Mouse (Mus musculus) neural tube, embryonic 11.5 days (tissue): Measurements from ENCODE around the gene Plekha5. TPM values are rescaled to one million over a fixed set of nuclear protein-coding genes. Genes with fewer than 3 reads are reported as not detected.
"Not testable (repeated sequence)": the region's sequence is repeated elsewhere in the genome, so short reads cannot be mapped to it uniquely, and the experiment has no call there.

Experiments used
- ATAC-seq: fragments of 200-750 bp; cut with Nextera tagmentation; 2 replicates; pipeline ENCODE4 v1.8.0; 2017; ENCODE audit warnings: moderate number of reproducible peaks, mild to moderate bottlenecking, moderate TSS enrichment, moderate library complexity; ENCODE audit not compliant: insufficient read depth, low FRiP score, low TSS enrichment
- DNase-seq: peaks from one replicate; pipeline ENCODE4 v3.0.0-alpha.2; 2015; ENCODE audit warnings: low spot score
- H3K27ac ChIP-seq: fragments of 300-500 bp; sonication (generic); 2 replicates; pipeline ENCODE4 v1.5.1; 2014; ENCODE audit warnings: low read depth, mild to moderate bottlenecking, low read length
- H3K27me3 ChIP-seq: fragments of 300-500 bp; sonication (generic); 2 replicates; pipeline ENCODE4 v1.6.1; 2014; ENCODE audit warnings: mild to moderate bottlenecking, low read length, mixed read lengths; ENCODE audit not compliant: control insufficient read depth, insufficient read depth
- H3K36me3 ChIP-seq: fragments of 300-500 bp; sonication (generic); 2 replicates; pipeline ENCODE4 v1.6.1; 2014; ENCODE audit warnings: mild to moderate bottlenecking, low read length, moderate library complexity, mixed read lengths; ENCODE audit not compliant: control insufficient read depth, insufficient read depth
- H3K4me1 ChIP-seq: fragments of 300-500 bp; sonication (generic); 2 replicates; pipeline ENCODE4 v1.6.1; 2014; ENCODE audit warnings: low read length, mixed read lengths; ENCODE audit not compliant: control insufficient read depth, insufficient read depth
- H3K4me2 ChIP-seq: fragments of 300-500 bp; sonication (generic); 2 replicates; pipeline ENCODE4 v1.6.1; 2014; ENCODE audit warnings: low read depth, mild to moderate bottlenecking, moderate library complexity
- H3K4me3 ChIP-seq: fragments of 300-500 bp; sonication (generic); 2 replicates; pipeline ENCODE4 v1.5.1; 2014; ENCODE audit warnings: low read depth, low read length
- H3K9ac ChIP-seq: fragments of 300-500 bp; sonication (generic); 2 replicates; pipeline ENCODE4 v1.6.1; 2014; ENCODE audit warnings: mild to moderate bottlenecking, low read length
- H3K9me3 ChIP-seq: fragments of 300-500 bp; sonication (generic); 2 replicates; pipeline ENCODE4 v1.6.1; 2016; ENCODE audit warnings: low read length; ENCODE audit not compliant: control insufficient read depth
- WGBS: fragments of 180-500 bp; shearing (Covaris S2); extraction: QIAGEN DNeasy Blood & Tissue Kit; methylation state at CpG from one replicate; pipeline ENCODE4 v1.1.7; 2014; 5-methylcytosine and 5-hydroxymethylcytosine counted together
- polyA plus RNA-seq: library from polyadenylated mRNA; unstranded; fragments of >200 nt; fragmentation: Nextera tagmentation; extraction: Ambion mirVana; gene quantifications from 2 replicates; pipeline ENCODE4 v1.2.1, GENCODE M21; 2014

Gene Plekha5
- polyA plus RNA-seq, 1 experiment from 2014 or later: 49.0 TPM

GRCm38 (mm10) chr6:140605173-140605572 lies 181.3 kb downstream of the Plekha5 start:
- 86% methylated on average over 5 of the region's 5 CpGs for WGBS
- H3K27ac ChIP-seq, H3K9ac ChIP-seq, H3K36me3 ChIP-seq, H3K4me2 ChIP-seq, DNase-seq, H3K4me1 ChIP-seq, ATAC-seq, H3K9me3 ChIP-seq, H3K27me3 ChIP-seq, H3K4me3 ChIP-seq: not testable (repeated sequence)

- H3K27me3 ChIP-seq: no peaks in the 10 kb centered on the region
- ATAC-seq: no peak
- H3K36me3 ChIP-seq: no peaks in the 10 kb centered on the region
- no peak overlapping the region for H3K4me3 ChIP-seq
- H3K4me1 ChIP-seq: peaks cover 7% of the 10 kb centered on the region; the same call in 1 of the 2 replicates
- no peaks in the 10 kb centered on the region for H3K9me3 ChIP-seq
- no peak overlapping the region for H3K9ac ChIP-seq
- DNase-seq: no peak
- WGBS: 71% methylated on average over 3 of the region's 3 CpGs
- no peak overlapping the region for H3K4me2 ChIP-seq
- no peak overlapping the region for H3K27ac ChIP-seq
Measured at GRCm38 (mm10) chr6:140605732-140606131, 181.9 kb downstream of the Plekha5 start.

GRCm38 (mm10) chr6:140606534-140606933 lies 182.7 kb downstream of the Plekha5 start:
- Histone ChIP-seq H3K4me2 (no peak overlapping the region), H3K9ac (no peak overlapping the region), H3K4me3 (no peak overlapping the region), H3K27me3 (no peaks in the 10 kb centered on the region), H3K9me3 (no peaks in the 10 kb centered on the region), H3K36me3 (no peaks in the 10 kb centered on the region), H3K4me1 (peaks cover 7% of the 10 kb centered on the region; the same call in 1 of the 2 replicates), H3K27ac (no peak overlapping the region)
- DNase-seq (no peak), ATAC-seq (no peak)
- WGBS: 53% methylated on average over 10 of the region's 10 CpGs

- ATAC-seq: no peak
- 94% methylated on average over 6 of the region's 6 CpGs for WGBS
- no peak for DNase-seq
- H3K36me3 ChIP-seq: no peaks in the 10 kb centered on the region
- no peak overlapping the region for H3K4me2 ChIP-seq
- H3K4me3 ChIP-seq: no peak overlapping the region
- no peaks in the 10 kb centered on the region for H3K27me3 ChIP-seq
- no peaks in the 10 kb centered on the region for H3K9me3 ChIP-seq
- H3K4me1 ChIP-seq: peaks cover under 1% of the 10 kb centered on the region; the same call in 1 of the 2 replicates
- H3K27ac ChIP-seq: no peak overlapping the region
- H3K9ac ChIP-seq: no peak overlapping the region
Measured at GRCm38 (mm10) chr6:140608666-140609065, 184.8 kb downstream of the Plekha5 start.

GRCm38 (mm10) chr6:140609533-140609932 lies 185.7 kb downstream of the Plekha5 start:
- Histone ChIP-seq H3K27me3 (no peaks in the 10 kb centered on the region), H3K9ac (no peak overlapping the region), H3K27ac (no peak overlapping the region), H3K4me2 (no peak overlapping the region), H3K4me3 (no peak overlapping the region), H3K9me3 (no peaks in the 10 kb centered on the region), H3K4me1 (no peaks in the 10 kb centered on the region), H3K36me3 (no peaks in the 10 kb centered on the region)
- ATAC-seq (no peak), DNase-seq (no peak)
- WGBS: 87% methylated on average over 4 of the region's 4 CpGs

- no peaks in the 10 kb centered on the region for H3K27me3 ChIP-seq
- no peaks in the 10 kb centered on the region for H3K36me3 ChIP-seq
- no peaks in the 10 kb centered on the region for H3K9me3 ChIP-seq
- ATAC-seq (no peak), DNase-seq (no peak)
- H3K9ac ChIP-seq: no peak overlapping the region
- H3K4me1 ChIP-seq: no peaks in the 10 kb centered on the region
- H3K4me2 ChIP-seq: no peak overlapping the region
- no peak overlapping the region for H3K27ac ChIP-seq
- 92% methylated on average over 5 of the region's 5 CpGs for WGBS
- no peak overlapping the region for H3K4me3 ChIP-seq
Measured at GRCm38 (mm10) chr6:140610117-140610516, 186.3 kb downstream of the Plekha5 start.

- ATAC-seq (no peak), DNase-seq (no peak)
- no peaks in the 10 kb centered on the region for H3K27me3 ChIP-seq
- H3K4me1 ChIP-seq: no peaks in the 10 kb centered on the region
- H3K4me2 ChIP-seq: no peak overlapping the region
- no peak overlapping the region for H3K9ac ChIP-seq
- no peak overlapping the region for H3K4me3 ChIP-seq
- WGBS: 91% methylated on average over 4 of the region's 4 CpGs
- no peaks in the 10 kb centered on the region for H3K9me3 ChIP-seq
- no peaks in the 10 kb centered on the region for H3K36me3 ChIP-seq
- H3K27ac ChIP-seq: no peak overlapping the region
Measured at GRCm38 (mm10) chr6:140611282-140611681, 187.4 kb downstream of the Plekha5 start.

GRCm38 (mm10) chr6:140611893-140612473 lies 188.1 kb downstream of the Plekha5 start:
- ATAC-seq: no peak
- Histone ChIP-seq H3K4me3 (no peak overlapping the region), H3K4me1 (no peaks in the 10 kb centered on the region), H3K36me3 (no peaks in the 10 kb centered on the region), H3K9me3 (no peaks in the 10 kb centered on the region), H3K27me3 (no peaks in the 10 kb centered on the region), H3K27ac (no peak overlapping the region), H3K9ac (no peak overlapping the region), H3K4me2 (no peak overlapping the region)
- DNase-seq: no peak
- WGBS: 81% methylated on average over 13 of the region's 13 CpGs

- Histone ChIP-seq H3K9me3 (no peaks in the 10 kb centered on the region), H3K36me3 (no peaks in the 10 kb centered on the region)
- no peak for DNase-seq
Measured at GRCm38 (mm10) chr6:140613822-140614221, 190.0 kb downstream of the Plekha5 start.

More at GRCm38 (mm10) chr6:140613822-140614221, 190.0 kb downstream of the Plekha5 start:
- H3K4me1 ChIP-seq: no peaks in the 10 kb centered on the region
- H3K9ac ChIP-seq: no peak overlapping the region
- no peak overlapping the region for H3K4me3 ChIP-seq
- no peak overlapping the region for H3K4me2 ChIP-seq
- no peak overlapping the region for H3K27ac ChIP-seq
- no peak for ATAC-seq
- WGBS: 82% methylated on average over 3 of the region's 3 CpGs
- no peaks in the 10 kb centered on the region for H3K27me3 ChIP-seq
